In the genomic region with DNA sequence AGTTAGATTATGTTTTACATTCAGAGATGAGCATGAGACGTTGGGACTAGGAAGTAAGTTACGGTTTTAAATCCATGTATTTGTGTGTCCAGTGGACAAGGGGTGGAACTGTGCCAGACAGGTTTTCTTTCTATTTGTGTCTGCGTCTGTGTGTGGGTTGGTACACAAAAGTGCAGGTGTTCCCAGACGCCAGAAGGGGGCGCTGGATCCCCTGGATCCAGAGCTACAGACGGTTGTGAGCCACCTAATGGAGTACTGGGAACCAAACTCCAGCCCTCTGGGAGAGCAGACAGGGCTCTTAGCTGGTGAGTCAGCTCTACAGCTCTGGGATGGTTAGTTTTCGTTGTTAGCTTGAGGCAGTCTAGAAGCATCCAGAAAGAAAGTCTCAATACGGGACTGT, we compare ENCODE assay signal across 28 mouse cellular contexts. TPM values are rescaled to one million over a fixed set of nuclear protein-coding genes. Genes with fewer than 3 reads are reported as not detected.
DNase-seq lines count a peak whose midpoint lies in the region; ATAC-seq and TF ChIP-seq lines count a peak whose summit lies in the region.
"Had no signal": no experiment of that assay in that cellular context is flagged by ENCODE, and none has a peak within 500 bp of the region (broad histone marks: within the 10 kb centered on the region; RNA-seq: fewer than 3 reads in every experiment).

No protein-coding gene starts in this region.

- H3K4me1 ChIP-seq in heart, adult 2 months (ENCODE audit: control insufficient read depth, insufficient read depth, low read length): no peaks in the 10 kb centered on the region
- H3K4me1 ChIP-seq in midbrain, embryonic 11.5 days (ENCODE audit: control insufficient read depth, insufficient read depth, low read length): no peaks in the 10 kb centered on the region; the same call in 1 of the 2 replicates
- no peaks in the 10 kb centered on the region for H3K4me1 ChIP-seq in midbrain, embryonic 15.5 days
- peaks cover 10% of the 10 kb centered on the region; the same call in 1 of the 2 replicates for H3K4me1 ChIP-seq in kidney, embryonic 14.5 days (ENCODE audit: control insufficient read depth, insufficient read depth, low read length)
- H3K4me1 ChIP-seq: heart, embryonic 13.5 days had no signal

- ATAC-seq in midbrain, embryonic 11.5 days (ENCODE audit: low FRiP score): no peak
- ATAC-seq in midbrain, embryonic 15.5 days (replicated peaks): no peak
- ATAC-seq in kidney, embryonic 14.5 days (ENCODE audit: low FRiP score, low TSS enrichment): no peak
- ATAC-seq: forebrain, embryonic 16.5 days; hindbrain, embryonic 16.5 days; inflammation-experienced regulatory T-cells, adult 6 months had no signal

- H3K27me3 ChIP-seq in heart, adult 2 months (ENCODE audit: control insufficient read depth, insufficient read depth, low read length): no peaks in the 10 kb centered on the region; the same call in 1 of the 2 replicates
- no peaks in the 10 kb centered on the region for H3K27me3 ChIP-seq in midbrain, embryonic 11.5 days (ENCODE audit: control insufficient read depth, insufficient read depth, low read length)
- no peaks in the 10 kb centered on the region for H3K27me3 ChIP-seq in midbrain, embryonic 15.5 days (replicated peaks)
- no peaks in the 10 kb centered on the region for H3K27me3 ChIP-seq in kidney, embryonic 14.5 days (ENCODE audit: control insufficient read depth, insufficient read depth, low read length)
- H3K27me3 ChIP-seq: embryonic facial prominence, embryonic 13.5 days; forebrain, embryonic 12.5 days; heart, embryonic 13.5 days; hindbrain, embryonic 12.5 days had no signal

- H3K4me2 ChIP-seq in midbrain, embryonic 11.5 days: no peak overlapping the region
- no peak overlapping the region for H3K4me2 ChIP-seq in midbrain, embryonic 15.5 days
- no peak overlapping the region for H3K4me2 ChIP-seq in kidney, embryonic 14.5 days (replicated peaks; ENCODE audit: low read depth, low read length)
- H3K4me2 ChIP-seq: embryonic facial prominence, embryonic 13.5 days; forebrain, embryonic 12.5 days; heart, embryonic 13.5 days; hindbrain, embryonic 12.5 days had no signal

- H3K4me3 ChIP-seq in heart, adult 2 months: no peak overlapping the region
- H3K4me3 ChIP-seq in midbrain, embryonic 11.5 days (ENCODE audit: low read depth, low read length): no peak overlapping the region
- H3K4me3 ChIP-seq in midbrain, embryonic 15.5 days: no peak overlapping the region
- no peak overlapping the region for H3K4me3 ChIP-seq in kidney, embryonic 14.5 days (ENCODE audit: low read length)
- H3K4me3 ChIP-seq: embryonic facial prominence, embryonic 13.5 days; forebrain, embryonic 12.5 days; heart, embryonic 13.5 days; hindbrain, embryonic 12.5 days had no signal

- no peaks in the 10 kb centered on the region for H3K36me3 ChIP-seq in heart, adult 2 months (ENCODE audit: control insufficient read depth, insufficient read depth, low read length)
- no peaks in the 10 kb centered on the region for H3K36me3 ChIP-seq in midbrain, embryonic 11.5 days (ENCODE audit: control insufficient read depth, insufficient read depth, low read length)
- H3K36me3 ChIP-seq in midbrain, embryonic 15.5 days (replicated peaks): no peaks in the 10 kb centered on the region
- H3K36me3 ChIP-seq in kidney, embryonic 14.5 days (ENCODE audit: control insufficient read depth, insufficient read depth, low read length): no peaks in the 10 kb centered on the region
- H3K36me3 ChIP-seq: embryonic facial prominence, embryonic 13.5 days; forebrain, embryonic 12.5 days; heart, embryonic 13.5 days; hindbrain, embryonic 12.5 days had no signal

- no peak for DNase-seq in heart, adult 2 months
- no peak for DNase-seq in heart, postnatal 36 days
- DNase-seq in midbrain, embryonic 11.5 days (ENCODE audit: low spot score, missing footprints): peak; percentile 73
- DNase-seq in ES-CJ7 (ENCODE audit: low read depth, low spot score) (peak; percentile 47), ZHBTc4 (ENCODE audit: low read depth, low spot score) (peak; percentile 64)
- DNase-seq in ovary, postnatal 10 days (ENCODE audit: low spot score): no peak
- DNase-seq: adrenal gland, adult 2 months; adrenal gland, postnatal 25 days; cerebellum, adult 11 months; cerebellum, adult 8-10 months; cerebellum, postnatal 25 days; gastrocnemius, postnatal 25 days; heart, postnatal 4 days; kidney, adult 18-20 months had no signal

- no peaks in the 10 kb centered on the region for H3K79me2 ChIP-seq in heart, adult 2 months (replicated peaks; ENCODE audit: control insufficient read depth, insufficient read depth, low read length)

- 72% methylated on average over 8 of the region's 8 CpGs for WGBS in heart, adult 2 months
- 78% methylated on average over 8 of the region's 8 CpGs for WGBS in midbrain, embryonic 11.5 days
- 76% methylated on average over 8 of the region's 8 CpGs for WGBS in midbrain, embryonic 15.5 days
- 73% methylated on average over 8 of the region's 8 CpGs for WGBS in kidney, embryonic 14.5 days

- H3K9me3 ChIP-seq in midbrain, embryonic 11.5 days (ENCODE audit: control insufficient read depth, low read length): 0 out of 2 replicates have a peak, but pooled peaks cover 3% of the 10 kb centered on the region
- no peaks in the 10 kb centered on the region for H3K9me3 ChIP-seq in midbrain, embryonic 15.5 days
- H3K9me3 ChIP-seq in kidney, embryonic 14.5 days (ENCODE audit: control insufficient read depth, low read length): no peaks in the 10 kb centered on the region
- H3K9me3 ChIP-seq: embryonic facial prominence, embryonic 13.5 days; forebrain, embryonic 12.5 days; heart, embryonic 13.5 days; hindbrain, embryonic 12.5 days had no signal

- no peak overlapping the region for H3K9ac ChIP-seq in heart, adult 2 months (ENCODE audit: low read depth, low read length)
- H3K9ac ChIP-seq in midbrain, embryonic 11.5 days (ENCODE audit: low read length): no peak overlapping the region
- H3K9ac ChIP-seq in midbrain, embryonic 15.5 days: no peak overlapping the region
- no peak overlapping the region for H3K9ac ChIP-seq in kidney, embryonic 14.5 days (ENCODE audit: low read depth, low read length)
- H3K9ac ChIP-seq: embryonic facial prominence, embryonic 13.5 days; forebrain, embryonic 12.5 days; heart, embryonic 13.5 days; hindbrain, embryonic 12.5 days had no signal

- no peak overlapping the region for H3K27ac ChIP-seq in heart, adult 2 months
- H3K27ac ChIP-seq in midbrain, embryonic 11.5 days (ENCODE audit: low read depth, low read length): no peak overlapping the region
- H3K27ac ChIP-seq in midbrain, embryonic 15.5 days: no peak overlapping the region
- no peak overlapping the region for H3K27ac ChIP-seq in kidney, embryonic 14.5 days (ENCODE audit: low read depth, low read length)
- H3K27ac ChIP-seq: embryonic facial prominence, embryonic 13.5 days; forebrain, embryonic 12.5 days; heart, embryonic 13.5 days; hindbrain, embryonic 12.5 days had no signal

- 0 out of 2 replicates have a peak, but pooled peaks have one; percentile 14 for TF ChIP-seq CTCF in heart, adult 2 months (IDR thresholded peaks at IDR 0.05)

- no peak for TF ChIP-seq EP300 in heart, adult 2 months (IDR thresholded peaks at IDR 0.05; ENCODE audit: insufficient read depth, low read depth, low read length)

- TF ChIP-seq POLR2A in heart, adult 2 months (IDR thresholded peaks at IDR 0.05; ENCODE audit: insufficient read depth, low read depth, low read length): no peak

- intact Hi-C loops in heart, adult 2 months (cut with DNase I): no loop called here
- intact Hi-C loops in heart, postnatal 36 days (cut with DNase I): no loop called here

RNA-seq across cellular contexts. Expression of gene Col5a3, which starts 26.9 kb away (rescaled TPM):
- 10 to 100 TPM in 1 of 2 experiments, 1 to 10 TPM in 1; 7.0 to 19.7 TPM for total RNA-seq in heart, adult 2 months (2021)
- 11.6 and 13.5 TPM in 2 replicates for polyA plus RNA-seq in heart, adult 2 months (2012; rRNA removed)
- total RNA-seq in heart, postnatal 36 days (2021): 10 to 100 TPM; 17.2 to 22.0 TPM
- polyA plus RNA-seq in midbrain, embryonic 11.5 days (2014; fragmentation: Nextera tagmentation; extraction: Ambion mirVana): 0.38 and 0.43 TPM in 2 replicates
- polyA plus RNA-seq in midbrain, embryonic 15.5 days (2015; fragmentation: Nextera tagmentation; extraction: Ambion mirVana): 0.85 and 0.98 TPM in 2 replicates
- polyA plus RNA-seq in kidney, embryonic 14.5 days (2014; fragmentation: Nextera tagmentation; extraction: Ambion mirVana): 0.73 and 0.77 TPM in 2 replicates
- polyA plus RNA-seq: inflammation-experienced regulatory T-cells, adult 6 months had no signal

RNA-seq across cellular contexts. Expression of gene Rdh8, which starts 30.3 kb away (rescaled TPM):
- not detected for total RNA-seq in heart, adult 2 months (2021)
- not detected in 2 replicates for polyA plus RNA-seq in heart, adult 2 months (2012; rRNA removed)
- not detected for total RNA-seq in heart, postnatal 36 days (2021)
- not detected in 2 replicates for polyA plus RNA-seq in midbrain, embryonic 11.5 days (2014; fragmentation: Nextera tagmentation; extraction: Ambion mirVana)
- polyA plus RNA-seq in midbrain, embryonic 15.5 days (2015; fragmentation: Nextera tagmentation; extraction: Ambion mirVana): not detected in 2 replicates
- polyA plus RNA-seq in kidney, embryonic 14.5 days (2014; fragmentation: Nextera tagmentation; extraction: Ambion mirVana): not detected in 2 replicates
- total RNA-seq: adrenal gland, adult 2 months; adrenal gland, postnatal 25 days; granulocyte monocyte progenitor cell, adult 5-6 weeks; heart, postnatal 4 days had no signal
- polyA plus RNA-seq: adrenal gland, adult 2 months; C2C12; cortical plate, adult 2 months; embryonic facial prominence, embryonic 13.5 days; forebrain, embryonic 12.5 days; forebrain, embryonic 16.5 days; frontal cortex, adult 2 months; heart, embryonic 13.5 days; heart, postnatal 0 days; hindbrain, embryonic 12.5 days; hindbrain, embryonic 16.5 days; inflammation-experienced regulatory T-cells, adult 6 months had no signal

RNA-seq across cellular contexts. Expression of gene Olfm2, which starts 41.8 kb away (rescaled TPM):
- total RNA-seq in heart, adult 2 months (2021): under 1 TPM in 1 of 2 experiments, not detected in 1; 0.13 TPM
- 0.31 and 0.38 TPM in 2 replicates for polyA plus RNA-seq in heart, adult 2 months (2012; rRNA removed)
- under 1 TPM; 0.19 to 0.31 TPM for total RNA-seq in heart, postnatal 36 days (2021)
- polyA plus RNA-seq in midbrain, embryonic 11.5 days (2014; fragmentation: Nextera tagmentation; extraction: Ambion mirVana): 33.6 and 35.3 TPM in 2 replicates
- 209 and 213 TPM in 2 replicates for polyA plus RNA-seq in midbrain, embryonic 15.5 days (2015; fragmentation: Nextera tagmentation; extraction: Ambion mirVana)
- polyA plus RNA-seq in kidney, embryonic 14.5 days (2014; fragmentation: Nextera tagmentation; extraction: Ambion mirVana): 4.1 and 5.1 TPM in 2 replicates
- total RNA-seq: granulocyte monocyte progenitor cell, adult 5-6 weeks had no signal

Comparison
In these comparisons a context has a peak if more than half of its experiments do, and no peak if none do; other contexts are left out.
1. DNase-seq: peak in midbrain, embryonic 11.5 days (single experiment), ES-CJ7 (single experiment) and ZHBTc4 (single experiment); none in heart, adult 2 months (0 of 2), heart, postnatal 36 days (0 of 2) and ovary, postnatal 10 days (single experiment).